Mouse (Mus musculus): ENCODE measurements around the gene Spata22. TPM values are rescaled to one million over a fixed set of nuclear protein-coding genes. Genes with fewer than 3 reads are reported as not detected.

Spata22 gene
- total and polyA plus RNA-seq, 2 experiments from 2014 or later, result not detected

DNA sequence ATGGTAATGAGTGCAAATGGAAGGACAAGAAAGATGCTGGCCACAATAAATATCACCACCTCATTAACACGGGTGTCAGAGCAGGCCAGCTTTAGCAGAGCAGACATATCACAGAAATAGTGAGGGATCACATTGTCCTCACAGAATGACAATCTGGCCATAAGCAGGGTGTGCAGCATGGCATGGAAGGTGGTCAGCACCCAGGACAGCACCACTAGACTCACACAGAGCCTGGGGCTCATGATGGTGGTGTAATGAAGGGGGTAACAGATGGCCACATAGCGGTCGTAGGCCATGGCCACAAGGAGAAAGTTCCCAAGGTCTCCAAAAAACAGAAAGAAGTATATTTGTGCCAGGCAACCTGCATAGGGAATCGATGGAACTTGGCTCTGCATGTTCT, 65.8 kb downstream of the Spata22 start:
- DNase-seq (ENCODE audit: low spot score) (no peak), ATAC-seq (ENCODE audit: insufficient read depth, low read depth) (no peak)
- Histone ChIP-seq H3K9ac (replicated peaks; ENCODE audit: low read depth, low read length) (no peak overlapping the region), H3K9me3 (replicated peaks; ENCODE audit: control insufficient read depth, low read length) (0 out of 2 replicates have a peak, but pooled peaks cover 6% of the 10 kb centered on the region), H3K4me2 (ENCODE audit: low read depth, low read length) (no peak overlapping the region), H3K36me3 (replicated peaks; ENCODE audit: control insufficient read depth, insufficient read depth, low read length) (no peaks in the 10 kb centered on the region), H3K4me3 (ENCODE audit: low read depth, low read length) (no peak overlapping the region), H3K4me1 (ENCODE audit: control insufficient read depth, insufficient read depth) (no peaks in the 10 kb centered on the region), H3K27ac (ENCODE audit: low read depth) (no peak overlapping the region), H3K27me3 (ENCODE audit: control insufficient read depth, insufficient read depth, low read length) (no peaks in the 10 kb centered on the region)
- 52% methylated on average over 4 of the region's 4 CpGs for WGBS
- TF ChIP-seq CTCF (IDR thresholded peaks at IDR 0.05; ENCODE audit: low read depth), result no peak
- no peak for TF ChIP-seq EP300 (IDR thresholded peaks at IDR 0.05; ENCODE audit: low read depth)

Other genes starting within 250 kb of the Spata22 start
- gene Itgae, start 239.2 kb upstream of the Spata22 start, total RNA-seq (2014; rRNA removed; ENCODE audit: low replicate concordance), result 0.58 TPM in 1 of 2 replicates, not detected in the other
- gene Itgae, start 239.2 kb upstream of the Spata22 start, polyA plus RNA-seq (2015; fragmentation: Nextera tagmentation; extraction: Ambion mirVana), result 0.04 and 0.12 TPM in 2 replicates
- gene Haspin, start 191.4 kb upstream of the Spata22 start, total RNA-seq (2014; rRNA removed; ENCODE audit: low replicate concordance), result 2.4 and 6.0 TPM in 2 replicates
- 3.0 and 4.0 TPM in 2 replicates for gene Haspin, start 191.4 kb upstream of the Spata22 start, polyA plus RNA-seq (2015; fragmentation: Nextera tagmentation; extraction: Ambion mirVana)
- 2.0 and 4.3 TPM in 2 replicates for gene P2rx5, start 169.3 kb upstream of the Spata22 start, total RNA-seq (2014; rRNA removed; ENCODE audit: low replicate concordance)
- gene P2rx5, start 169.3 kb upstream of the Spata22 start, polyA plus RNA-seq (2015; fragmentation: Nextera tagmentation; extraction: Ambion mirVana), result 1.6 and 1.7 TPM in 2 replicates
- 122 and 178 TPM in 2 replicates for gene Emc6, start 152.7 kb upstream of the Spata22 start, total RNA-seq (2014; rRNA removed; ENCODE audit: low replicate concordance)
- 123 and 132 TPM in 2 replicates for gene Emc6, start 152.7 kb upstream of the Spata22 start, polyA plus RNA-seq (2015; fragmentation: Nextera tagmentation; extraction: Ambion mirVana)
- gene Tax1bp3, start 152.7 kb upstream of the Spata22 start, total RNA-seq (2014; rRNA removed; ENCODE audit: low replicate concordance), result 103 and 144 TPM in 2 replicates
- 217 and 224 TPM in 2 replicates for gene Tax1bp3, start 152.7 kb upstream of the Spata22 start, polyA plus RNA-seq (2015; fragmentation: Nextera tagmentation; extraction: Ambion mirVana)
- 17.0 and 17.3 TPM in 2 replicates for gene Ctns, start 130.7 kb upstream of the Spata22 start, total RNA-seq (2014; rRNA removed; ENCODE audit: low replicate concordance)
- 10.3 and 10.7 TPM in 2 replicates for gene Ctns, start 130.7 kb upstream of the Spata22 start, polyA plus RNA-seq (2015; fragmentation: Nextera tagmentation; extraction: Ambion mirVana)
- 0.08 and 1.9 TPM in 2 replicates for gene Shpk, start 130.3 kb upstream of the Spata22 start, total RNA-seq (2014; rRNA removed; ENCODE audit: low replicate concordance)
- gene Shpk, start 130.3 kb upstream of the Spata22 start, polyA plus RNA-seq (2015; fragmentation: Nextera tagmentation; extraction: Ambion mirVana), result 0.77 and 0.95 TPM in 2 replicates
- 3.1 TPM in 1 of 2 replicates, not detected in the other for gene Trpv1, start 95.4 kb upstream of the Spata22 start, total RNA-seq (2014; rRNA removed; ENCODE audit: low replicate concordance)
- 0.07 TPM in 1 of 2 replicates, not detected in the other for gene Trpv1, start 95.4 kb upstream of the Spata22 start, polyA plus RNA-seq (2015; fragmentation: Nextera tagmentation; extraction: Ambion mirVana)
- 0.04 TPM in 1 of 2 replicates, not detected in the other for gene Trpv3, start 62.4 kb upstream of the Spata22 start, total RNA-seq (2014; rRNA removed; ENCODE audit: low replicate concordance)
- 0.07 and 0.08 TPM in 2 replicates for gene Trpv3, start 62.4 kb upstream of the Spata22 start, polyA plus RNA-seq (2015; fragmentation: Nextera tagmentation; extraction: Ambion mirVana)
- gene Aspa, start 145 bp upstream of the Spata22 start, total RNA-seq (2014; rRNA removed; ENCODE audit: low replicate concordance), result not detected in 2 replicates
- 0.23 and 0.37 TPM in 2 replicates for gene Aspa, start 145 bp upstream of the Spata22 start, polyA plus RNA-seq (2015; fragmentation: Nextera tagmentation; extraction: Ambion mirVana)
- not detected in 2 replicates for gene Gm49340, start within 50 bp of the Spata22 start, total RNA-seq (2014; rRNA removed; ENCODE audit: low replicate concordance)
- gene Gm49340, start within 50 bp of the Spata22 start, polyA plus RNA-seq (2015; fragmentation: Nextera tagmentation; extraction: Ambion mirVana), result not detected in 2 replicates
- gene Olfr20, start 21.0 kb downstream of the Spata22 start, total RNA-seq (2014; rRNA removed; ENCODE audit: low replicate concordance), result not detected in 2 replicates
- not detected in 2 replicates for gene Olfr20, start 21.0 kb downstream of the Spata22 start, polyA plus RNA-seq (2015; fragmentation: Nextera tagmentation; extraction: Ambion mirVana)
- not detected in 2 replicates for gene Olfr376, start 41.5 kb downstream of the Spata22 start, total RNA-seq (2014; rRNA removed; ENCODE audit: low replicate concordance)
- gene Olfr376, start 41.5 kb downstream of the Spata22 start, polyA plus RNA-seq (2015; fragmentation: Nextera tagmentation; extraction: Ambion mirVana), result not detected in 2 replicates
- gene Olfr1, start 69.9 kb downstream of the Spata22 start, total RNA-seq (2014; rRNA removed; ENCODE audit: low replicate concordance), result not detected in 2 replicates
- gene Olfr1, start 69.9 kb downstream of the Spata22 start, polyA plus RNA-seq (2015; fragmentation: Nextera tagmentation; extraction: Ambion mirVana), result not detected in 2 replicates
- gene Olfr378, start 98.7 kb downstream of the Spata22 start, total RNA-seq (2014; rRNA removed; ENCODE audit: low replicate concordance), result not detected in 2 replicates
- gene Olfr378, start 98.7 kb downstream of the Spata22 start, polyA plus RNA-seq (2015; fragmentation: Nextera tagmentation; extraction: Ambion mirVana), result not detected in 2 replicates
- gene Olfr380, start 127.8 kb downstream of the Spata22 start, total RNA-seq (2014; rRNA removed; ENCODE audit: low replicate concordance), result not detected in 2 replicates
- gene Olfr380, start 127.8 kb downstream of the Spata22 start, polyA plus RNA-seq (2015; fragmentation: Nextera tagmentation; extraction: Ambion mirVana), result not detected in 2 replicates
- gene Olfr381, start 161.9 kb downstream of the Spata22 start, total RNA-seq (2014; rRNA removed; ENCODE audit: low replicate concordance), result not detected in 2 replicates
- not detected in 2 replicates for gene Olfr381, start 161.9 kb downstream of the Spata22 start, polyA plus RNA-seq (2015; fragmentation: Nextera tagmentation; extraction: Ambion mirVana)
- not detected in 2 replicates for gene Olfr382, start 187.5 kb downstream of the Spata22 start, total RNA-seq (2014; rRNA removed; ENCODE audit: low replicate concordance)
- not detected in 2 replicates for gene Olfr382, start 187.5 kb downstream of the Spata22 start, polyA plus RNA-seq (2015; fragmentation: Nextera tagmentation; extraction: Ambion mirVana)

Measured in heart, postnatal 0 days (tissue).